Mouse (Mus musculus) MEL (cell line): Measurements from ENCODE around the gene Sf3b4.

Experiments used
- BHLHE40 ChIP-seq: IDR thresholded peaks from 2 replicates; pipeline ENCODE4 v1.6.1; 2012; ENCODE audit warnings: low read depth, mild to moderate bottlenecking, inconsistent platforms, low read length, improper control_type of control experiment, borderline replicate concordance
- CTCF ChIP-seq, 3 experiments: IDR thresholded peaks in 2 of 3; conservative IDR thresholded peaks in 1 of 3; 2 replicates each; pipeline ENCODE4 v1.5.1; 2011 to 2012; ENCODE audit warnings: low read length in 3 of 3, low read depth in 2 of 3, mild to moderate bottlenecking in 2 of 3, improper control_type of control experiment in 1 of 3, inconsistent platforms in 1 of 3, mixed read lengths in 1 of 3, moderate library complexity in 1 of 3; ENCODE audit not compliant: control insufficient read depth in 1 of 3, insufficient read depth in 1 of 3, poor library complexity in 1 of 3, severe bottlenecking in 1 of 3
- KAT2A ChIP-seq: conservative IDR thresholded peaks from 2 replicates; pipeline ENCODE4 v1.6.1; 2012; ENCODE audit warnings: low read depth, low read length, improper control_type of control experiment, inconsistent platforms
- MEF2A ChIP-seq: IDR thresholded peaks from 2 replicates; pipeline ENCODE4 v1.6.1; 2014; ENCODE audit warnings: low read depth, mild to moderate bottlenecking, inconsistent platforms, low read length, improper control_type of control experiment; ENCODE audit not compliant: poor library complexity, insufficient replicate concordance, severe bottlenecking; ENCODE audit errors: extremely low read depth
- MYB ChIP-seq: IDR thresholded peaks from 2 replicates; pipeline ENCODE4 v1.6.1; 2011; ENCODE audit warnings: mild to moderate bottlenecking, low read depth, low read length, improper control_type of control experiment
- NELFE ChIP-seq: IDR thresholded peaks from 2 replicates; pipeline ENCODE4 v1.6.1; 2011; ENCODE audit warnings: low read depth, low read length, improper control_type of control experiment
- NRF1 ChIP-seq: IDR thresholded peaks from 2 replicates; pipeline ENCODE4 v1.6.1; 2014; ENCODE audit warnings: low read depth, mild to moderate bottlenecking, inconsistent platforms, low read length, improper control_type of control experiment, moderate library complexity; ENCODE audit not compliant: poor library complexity, insufficient read depth, severe bottlenecking
- POLR2AphosphoS5 ChIP-seq: IDR thresholded peaks from 2 replicates; pipeline ENCODE4 v1.6.1; 2012; ENCODE audit warnings: low read depth, borderline replicate concordance, mild to moderate bottlenecking, inconsistent platforms, low read length, moderate library complexity, mixed read lengths
- TBP ChIP-seq: IDR thresholded peaks from 2 replicates; pipeline ENCODE4 v1.8.0; 2011; ENCODE audit warnings: low read depth, low read length, improper control_type of control experiment
- TCF12 ChIP-seq: IDR thresholded peaks from 2 replicates; pipeline ENCODE4 v1.6.1; 2014; ENCODE audit warnings: low read depth, mild to moderate bottlenecking, inconsistent platforms, low read length, improper control_type of control experiment, moderate library complexity
- ZKSCAN1 ChIP-seq: IDR thresholded peaks from 2 replicates; pipeline ENCODE4 v1.6.1; 2012; ENCODE audit warnings: low read depth, mild to moderate bottlenecking, inconsistent platforms, low read length, improper control_type of control experiment, moderate library complexity

- TF ChIP-seq TBP = peak; percentile 97
- peak; percentile 96; the same call in 1 of the 2 replicates for TF ChIP-seq POLR2AphosphoS5
- peak; percentile 69 for TF ChIP-seq NRF1
- TF ChIP-seq ZKSCAN1 = no peak
- TF ChIP-seq TCF12 = peak; percentile 82
- peak; percentile 33; the same call in 1 of the 2 replicates for TF ChIP-seq MYB
- TF ChIP-seq KAT2A = peak; percentile 96
- peak; percentile 10 for TF ChIP-seq BHLHE40
- TF ChIP-seq CTCF (IDR thresholded peaks at IDR 0.05 in 2 of 3, conservative IDR thresholded peaks at IDR 0.05 in 1 of 3; ENCODE audit: control insufficient read depth in 1 of 3, insufficient read depth in 1 of 3, low read depth in 2 of 3, low read length in 3 of 3, poor library complexity in 1 of 3, severe bottlenecking in 1 of 3) = no peak
- TF ChIP-seq NELFE = peak; percentile 100
- no peak for TF ChIP-seq MEF2A
Measured at GRCm38 (mm10) chr3:96197129-96197749, 25.1 kb downstream of the Sf3b4 start.
